ENCODE assay signal across 9 mouse cellular contexts in the genomic region with DNA sequence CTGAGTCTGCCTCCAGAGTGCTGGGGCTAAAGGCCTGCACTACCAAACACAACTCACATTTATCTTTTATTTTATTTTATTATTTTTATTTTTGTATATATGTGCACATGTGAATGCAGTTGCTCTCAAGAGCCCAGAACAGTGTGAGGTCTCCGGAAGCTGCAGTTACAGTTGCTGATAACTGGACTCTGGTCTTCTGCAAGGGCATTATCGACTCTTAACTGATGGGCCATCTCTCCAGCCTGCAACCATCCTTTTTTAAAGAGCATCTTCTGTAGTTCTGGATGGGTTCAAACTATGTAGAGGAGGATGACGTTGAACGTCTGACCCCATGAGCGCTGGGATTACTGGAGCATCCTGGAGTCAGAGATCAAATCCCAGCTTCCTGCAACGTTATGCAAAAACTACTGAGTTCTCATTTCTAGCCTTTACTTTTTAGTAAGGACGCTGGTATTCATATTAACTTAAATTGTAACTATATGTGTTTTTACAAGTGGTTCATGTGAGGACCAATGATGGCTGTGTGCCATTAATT. TPM values are rescaled to one million over a fixed set of nuclear protein-coding genes. Genes with fewer than 3 reads are reported as not detected.
DNase-seq lines count a peak whose midpoint lies in the region; ATAC-seq lines count a peak whose summit lies in the region.
"Had no signal": no experiment of that assay in that cellular context is flagged by ENCODE, and none has a peak within 500 bp of the region (broad histone marks: within the 10 kb centered on the region; RNA-seq: fewer than 3 reads in every experiment).

No protein-coding gene starts in this region.

- 75% methylated on average over 7 of the region's 7 CpGs for WGBS in heart, embryonic 11.5 days (ENCODE audit: insufficient replicate concordance)
- WGBS in heart, embryonic 12.5 days, result 74% methylated on average over 7 of the region's 7 CpGs
- WGBS in liver, embryonic 11.5 days, result 70% methylated on average over 7 of the region's 7 CpGs
- 77% methylated on average over 7 of the region's 7 CpGs for WGBS in forebrain, embryonic 15.5 days
- 80% methylated on average over 7 of the region's 7 CpGs for whole genome bisulfite sequencing in midbrain, embryonic 16.5 days

- DNase-seq in liver, embryonic 11.5 days (ENCODE audit: low spot score), result no peak
- no peak for DNase-seq in liver
- DNase-seq in cerebellum, postnatal 14 days, result no peak
- DNase-seq in cerebellum, postnatal 4 days (ENCODE audit: low spot score in 2 of 2), result no peak
- DNase-seq: cerebellum, postnatal 36 days had no signal

- no peaks in the 10 kb centered on the region for H3K36me3 ChIP-seq in heart, embryonic 11.5 days (ENCODE audit: control insufficient read depth, insufficient read depth, low read length)
- peaks cover 26% of the 10 kb centered on the region for H3K36me3 ChIP-seq in heart, embryonic 12.5 days
- H3K36me3 ChIP-seq in liver, embryonic 11.5 days (ENCODE audit: control insufficient read depth, insufficient read depth, low read length), result peaks cover 9% of the 10 kb centered on the region
- peaks cover 17% of the 10 kb centered on the region for H3K36me3 ChIP-seq in forebrain, embryonic 15.5 days
- peaks cover 17% of the 10 kb centered on the region for H3K36me3 ChIP-seq in midbrain, embryonic 16.5 days (ENCODE audit: control insufficient read depth, insufficient read depth, low read length)

- no peaks in the 10 kb centered on the region for H3K27me3 ChIP-seq in heart, embryonic 11.5 days (ENCODE audit: control insufficient read depth, insufficient read depth, low read length)
- no peaks in the 10 kb centered on the region for H3K27me3 ChIP-seq in heart, embryonic 12.5 days (replicated peaks)
- no peaks in the 10 kb centered on the region for H3K27me3 ChIP-seq in liver, embryonic 11.5 days (replicated peaks; ENCODE audit: control insufficient read depth, insufficient read depth, low read length)
- H3K27me3 ChIP-seq in forebrain, embryonic 15.5 days, result no peaks in the 10 kb centered on the region
- no peaks in the 10 kb centered on the region for H3K27me3 ChIP-seq in midbrain, embryonic 16.5 days (ENCODE audit: control insufficient read depth, insufficient read depth, low read depth, low read length)

- peaks cover 33% of the 10 kb centered on the region for H3K4me1 ChIP-seq in heart, embryonic 11.5 days (ENCODE audit: control insufficient read depth, insufficient read depth, low read length)
- peaks cover 41% of the 10 kb centered on the region for H3K4me1 ChIP-seq in heart, embryonic 12.5 days (replicated peaks)
- H3K4me1 ChIP-seq in liver, embryonic 11.5 days (replicated peaks; ENCODE audit: control insufficient read depth, insufficient read depth, low read length), result peaks cover 35% of the 10 kb centered on the region
- H3K4me1 ChIP-seq in forebrain, embryonic 15.5 days, result peaks cover 26% of the 10 kb centered on the region
- H3K4me1 ChIP-seq in midbrain, embryonic 16.5 days (ENCODE audit: control insufficient read depth, insufficient read depth, low read length), result peaks cover 19% of the 10 kb centered on the region

- no peak overlapping the region for H3K27ac ChIP-seq in heart, embryonic 11.5 days (ENCODE audit: low read depth, low read length)
- no peak overlapping the region for H3K27ac ChIP-seq in heart, embryonic 12.5 days (ENCODE audit: poor library complexity, severe bottlenecking)
- H3K27ac ChIP-seq in liver, embryonic 11.5 days (ENCODE audit: low read depth, low read length), result no peak overlapping the region
- no peak overlapping the region for H3K27ac ChIP-seq in forebrain, embryonic 15.5 days (replicated peaks)
- peak overlapping the region; percentile 92; the same call in 1 of the 2 replicates for H3K27ac ChIP-seq in midbrain, embryonic 16.5 days (ENCODE audit: low read length)

- H3K9ac ChIP-seq in heart, embryonic 11.5 days (ENCODE audit: low read depth, low read length), result 0 out of 2 replicates have a peak overlapping the region, but pooled peaks have one; percentile 10
- H3K9ac ChIP-seq in heart, embryonic 12.5 days, result no peak overlapping the region
- H3K9ac ChIP-seq in liver, embryonic 11.5 days (ENCODE audit: low read depth, low read length), result no peak overlapping the region
- no peak overlapping the region; the same call in 1 of the 2 replicates for H3K9ac ChIP-seq in forebrain, embryonic 15.5 days (replicated peaks)
- H3K9ac ChIP-seq in midbrain, embryonic 16.5 days (ENCODE audit: low read depth, low read length), result no peak overlapping the region; the same call in 1 of the 2 replicates

- no peaks in the 10 kb centered on the region for H3K9me3 ChIP-seq in heart, embryonic 11.5 days (replicated peaks; ENCODE audit: control insufficient read depth, low read length)
- H3K9me3 ChIP-seq in heart, embryonic 12.5 days (replicated peaks), result no peaks in the 10 kb centered on the region
- H3K9me3 ChIP-seq in liver, embryonic 11.5 days (ENCODE audit: control insufficient read depth, low read length), result no peaks in the 10 kb centered on the region
- H3K9me3 ChIP-seq in forebrain, embryonic 15.5 days, result no peaks in the 10 kb centered on the region
- H3K9me3 ChIP-seq in midbrain, embryonic 16.5 days (replicated peaks; ENCODE audit: control insufficient read depth, low read length, poor library complexity, severe bottlenecking), result no peaks in the 10 kb centered on the region

- H3K4me3 ChIP-seq in heart, embryonic 11.5 days (ENCODE audit: low read depth, low read length), result no peak overlapping the region
- no peak overlapping the region for H3K4me3 ChIP-seq in heart, embryonic 12.5 days
- H3K4me3 ChIP-seq in liver, embryonic 11.5 days (ENCODE audit: low read depth, low read length), result no peak overlapping the region
- peak overlapping the region; percentile 64; the same call in 1 of the 2 replicates for H3K4me3 ChIP-seq in forebrain, embryonic 15.5 days
- H3K4me3 ChIP-seq in midbrain, embryonic 16.5 days (ENCODE audit: low read depth, low read length), result no peak overlapping the region

- H3K4me2 ChIP-seq in heart, embryonic 11.5 days, result 0 out of 2 replicates have a peak overlapping the region, but pooled peaks have one; percentile 89
- no peak overlapping the region for H3K4me2 ChIP-seq in heart, embryonic 12.5 days
- peak overlapping the region; percentile 98; the same call in 1 of the 2 replicates for H3K4me2 ChIP-seq in liver, embryonic 11.5 days
- peak overlapping the region; percentile 86; the same call in 1 of the 2 replicates for H3K4me2 ChIP-seq in forebrain, embryonic 15.5 days (replicated peaks)
- H3K4me2 ChIP-seq in midbrain, embryonic 16.5 days (ENCODE audit: low read length), result no peak overlapping the region

- ATAC-seq in heart, embryonic 11.5 days (replicated peaks; ENCODE audit: insufficient number of reproducible peaks, low FRiP score, low TSS enrichment), result no peak
- ATAC-seq in heart, embryonic 12.5 days (ENCODE audit: insufficient number of reproducible peaks, low FRiP score), result no peak
- no peak for ATAC-seq in liver, embryonic 11.5 days (replicated peaks; ENCODE audit: low FRiP score)
- ATAC-seq in forebrain, embryonic 15.5 days (replicated peaks), result no peak
- ATAC-seq in midbrain, embryonic 16.5 days, result no peak

RNA-seq across cellular contexts. Expression of a gene that starts 1.2 kb away (rescaled TPM):
- polyA plus RNA-seq in heart, embryonic 11.5 days (2014; fragmentation: Nextera tagmentation; extraction: Ambion mirVana), result 35.7 and 36.2 TPM in 2 replicates
- polyA plus RNA-seq in heart, embryonic 12.5 days (2016; fragmentation: Nextera tagmentation; extraction: Ambion mirVana), result 41.3 and 42.5 TPM in 2 replicates
- 57.1 and 57.7 TPM in 2 replicates for polyA plus RNA-seq in liver, embryonic 11.5 days (2014; fragmentation: Nextera tagmentation; extraction: Ambion mirVana)
- 34.7 and 38.3 TPM in 2 replicates for polyA plus RNA-seq in forebrain, embryonic 15.5 days (2015; fragmentation: Nextera tagmentation; extraction: Ambion mirVana)
- polyA plus RNA-seq in midbrain, embryonic 16.5 days (2015; fragmentation: Nextera tagmentation; extraction: Ambion mirVana), result 30.6 and 37.7 TPM in 2 replicates

RNA-seq across cellular contexts. Expression of a gene that starts 26.1 kb away (rescaled TPM):
- 20.9 and 23.4 TPM in 2 replicates for polyA plus RNA-seq in heart, embryonic 11.5 days (2014; fragmentation: Nextera tagmentation; extraction: Ambion mirVana)
- 31.5 and 36.1 TPM in 2 replicates for polyA plus RNA-seq in heart, embryonic 12.5 days (2016; fragmentation: Nextera tagmentation; extraction: Ambion mirVana)
- polyA plus RNA-seq in liver, embryonic 11.5 days (2014; fragmentation: Nextera tagmentation; extraction: Ambion mirVana), result 24.0 and 28.0 TPM in 2 replicates
- polyA plus RNA-seq in forebrain, embryonic 15.5 days (2015; fragmentation: Nextera tagmentation; extraction: Ambion mirVana), result 75.9 and 76.9 TPM in 2 replicates
- polyA plus RNA-seq in midbrain, embryonic 16.5 days (2015; fragmentation: Nextera tagmentation; extraction: Ambion mirVana), result 82.0 and 83.1 TPM in 2 replicates

RNA-seq across cellular contexts. Expression of a gene that starts 27.4 kb away (rescaled TPM):
- 15.8 and 18.8 TPM in 2 replicates for polyA plus RNA-seq in heart, embryonic 11.5 days (2014; fragmentation: Nextera tagmentation; extraction: Ambion mirVana)
- 25.5 and 28.1 TPM in 2 replicates for polyA plus RNA-seq in heart, embryonic 12.5 days (2016; fragmentation: Nextera tagmentation; extraction: Ambion mirVana)
- 32.3 and 34.8 TPM in 2 replicates for polyA plus RNA-seq in liver, embryonic 11.5 days (2014; fragmentation: Nextera tagmentation; extraction: Ambion mirVana)
- 14.1 and 15.5 TPM in 2 replicates for polyA plus RNA-seq in forebrain, embryonic 15.5 days (2015; fragmentation: Nextera tagmentation; extraction: Ambion mirVana)
- polyA plus RNA-seq in midbrain, embryonic 16.5 days (2015; fragmentation: Nextera tagmentation; extraction: Ambion mirVana), result 17.5 and 17.7 TPM in 2 replicates

RNA-seq across cellular contexts. Expression of a gene that starts 34.4 kb away (rescaled TPM):
- 97.1 and 106 TPM in 2 replicates for polyA plus RNA-seq in heart, embryonic 11.5 days (2014; fragmentation: Nextera tagmentation; extraction: Ambion mirVana)
- polyA plus RNA-seq in heart, embryonic 12.5 days (2016; fragmentation: Nextera tagmentation; extraction: Ambion mirVana), result 102 and 110 TPM in 2 replicates
- 175 and 189 TPM in 2 replicates for polyA plus RNA-seq in liver, embryonic 11.5 days (2014; fragmentation: Nextera tagmentation; extraction: Ambion mirVana)
- 93.4 and 99.8 TPM in 2 replicates for polyA plus RNA-seq in forebrain, embryonic 15.5 days (2015; fragmentation: Nextera tagmentation; extraction: Ambion mirVana)
- polyA plus RNA-seq in midbrain, embryonic 16.5 days (2015; fragmentation: Nextera tagmentation; extraction: Ambion mirVana), result 55.5 and 58.4 TPM in 2 replicates

RNA-seq across cellular contexts. Expression of a gene that starts 52.4 kb away (rescaled TPM):
- polyA plus RNA-seq in heart, embryonic 11.5 days (2014; fragmentation: Nextera tagmentation; extraction: Ambion mirVana), result 16.9 and 21.0 TPM in 2 replicates
- 30.6 and 32.8 TPM in 2 replicates for polyA plus RNA-seq in heart, embryonic 12.5 days (2016; fragmentation: Nextera tagmentation; extraction: Ambion mirVana)
- 27.4 and 28.1 TPM in 2 replicates for polyA plus RNA-seq in liver, embryonic 11.5 days (2014; fragmentation: Nextera tagmentation; extraction: Ambion mirVana)
- polyA plus RNA-seq in forebrain, embryonic 15.5 days (2015; fragmentation: Nextera tagmentation; extraction: Ambion mirVana), result 12.2 and 13.0 TPM in 2 replicates
- 9.5 and 12.9 TPM in 2 replicates for polyA plus RNA-seq in midbrain, embryonic 16.5 days (2015; fragmentation: Nextera tagmentation; extraction: Ambion mirVana)

Comparison
In these comparisons a context has a peak if more than half of its experiments do, and no peak if none do; other contexts are left out.
1. H3K4me2 ChIP-seq: peak in heart, embryonic 11.5 days (single experiment), liver, embryonic 11.5 days (single experiment) and forebrain, embryonic 15.5 days (single experiment); none in heart, embryonic 12.5 days (single experiment) and midbrain, embryonic 16.5 days (single experiment).